Mouse (Mus musculus) bone marrow, adult 2 months (tissue): ENCODE measurements around the gene Vmn1r1.

Experiments
- CTCF ChIP-seq: fragments of 200-500 bp; IDR thresholded peaks from 2 replicates; pipeline ENCODE4 v1.5.1; 2011; ENCODE audit warnings: low read length, control low read depth; ENCODE audit not compliant: control insufficient read depth, insufficient read depth
- POLR2A ChIP-seq: fragments of 200-500 bp; IDR thresholded peaks from 2 replicates; pipeline ENCODE4 v1.6.1; 2011; ENCODE audit warnings: low read depth, mild to moderate bottlenecking, control low read depth, low read length, borderline replicate concordance; ENCODE audit not compliant: control insufficient read depth

DNA sequence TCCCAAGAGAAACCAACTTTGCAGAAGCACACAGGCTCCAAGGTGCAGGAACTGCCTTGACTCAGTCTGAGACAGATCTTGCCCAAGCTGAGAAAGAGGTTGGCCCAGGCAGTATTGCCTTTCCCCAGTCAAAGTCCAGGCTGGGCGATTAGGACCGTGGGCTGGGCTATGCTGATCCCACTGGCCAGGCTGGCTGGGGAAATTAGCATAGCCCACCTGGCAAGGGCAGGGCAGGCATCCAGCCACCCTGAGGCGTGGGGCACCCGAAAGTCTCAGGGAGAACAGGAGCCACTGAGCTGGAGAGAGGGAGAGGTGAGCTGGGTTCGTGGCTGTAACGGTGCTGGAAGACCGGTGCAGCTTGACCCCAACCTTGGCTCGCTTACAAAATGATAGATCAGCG, 24.3 kb downstream of the Vmn1r1 start:
- no peak for TF ChIP-seq POLR2A
- TF ChIP-seq CTCF = no peak
